In genomic region chr6:104939134-104939533, GRCm38 (mm10) we compare ENCODE assay signal across 17 mouse cellular contexts.
DNase-seq lines count a peak whose midpoint lies in the region; ATAC-seq and TF ChIP-seq lines count a peak whose summit lies in the region.
"Had no signal": no experiment of that assay in that cellular context is flagged by ENCODE, and none has a peak within 500 bp of the region (broad histone marks: within the 10 kb centered on the region; RNA-seq: fewer than 3 reads in every experiment).

No protein-coding gene starts in this region.

- no peak overlapping the region for H3K4me3 ChIP-seq in layer of hippocampus, adult 2 months
- H3K4me3 ChIP-seq: heart, adult 2 months; hindbrain, embryonic 15.5 days; kidney, embryonic 15.5 days; liver, embryonic 13.5 days; myocyte had no signal

- peak; percentile 56; the same call in 1 of the 2 replicates for ATAC-seq in cerebellum, adult (ENCODE audit: insufficient number of reproducible peaks, low FRiP score, low TSS enrichment)
- ATAC-seq: forebrain, embryonic 16.5 days; lung, postnatal 0 days had no signal

- peak; percentile 26 for TF ChIP-seq CTCF in layer of hippocampus, adult 2 months (conservative IDR thresholded peaks at IDR 0.05)

- no peak overlapping the region for H3K27ac ChIP-seq in layer of hippocampus, adult 2 months
- H3K27ac ChIP-seq: heart, adult 2 months; hindbrain, embryonic 15.5 days; kidney, embryonic 15.5 days; liver, embryonic 13.5 days had no signal

- intact Hi-C loops in gastrocnemius, postnatal 14 days (cut with DNase I; ENCODE audit: low total_unique reads), result no loop called here
- intact Hi-C loops in left cerebral cortex, postnatal 4 days (cut with DNase I), result no loop called here

- no peak for DNase-seq in cerebellum, adult 11-12 months
- DNase-seq in layer of hippocampus, adult 2 months (ENCODE audit: low spot score in 2 of 2), result no peak
- no peak for DNase-seq in layer of hippocampus, adult 9-10 months (ENCODE audit: low spot score)
- peak; percentile 22 for DNase-seq in ES-CJ7 (ENCODE audit: low read depth, low spot score)
- DNase-seq in cerebellum, adult 8-10 months, result peak; percentile 5
- DNase-seq in gastrocnemius, postnatal 14 days, result no peak
- no peak for DNase-seq in left cerebral cortex, postnatal 4 days
- DNase-seq: adrenal gland, adult 8-10 months; heart, adult 2 months; liver, embryonic 13.5 days; thymus, postnatal 14 days had no signal

Comparison
In these comparisons a context has a peak if more than half of its experiments do, and no peak if none do; other contexts are left out.
1. DNase-seq: peak in ES-CJ7 (single experiment) and cerebellum, adult 8-10 months (single experiment); none in cerebellum, adult 11-12 months (single experiment), layer of hippocampus, adult 2 months (0 of 2), layer of hippocampus, adult 9-10 months (single experiment), gastrocnemius, postnatal 14 days (single experiment) and left cerebral cortex, postnatal 4 days (single experiment).